Mouse (Mus musculus) embryonic fibroblast, embryonic 13.5 days (primary cell): Measurements from ENCODE around the gene Fbxo4.

Experiments
- CTCF ChIP-seq: IDR thresholded peaks from 2 replicates; pipeline ENCODE4 v1.5.1; 2011; ENCODE audit warnings: mild to moderate bottlenecking, control low read depth, low read length, moderate library complexity, borderline replicate concordance; ENCODE audit not compliant: insufficient read depth
- POLR2A ChIP-seq: IDR thresholded peaks from 2 replicates; pipeline ENCODE4 v1.6.1; 2011; ENCODE audit warnings: low read depth, mild to moderate bottlenecking, control low read depth, low read length, moderate library complexity

DNA sequence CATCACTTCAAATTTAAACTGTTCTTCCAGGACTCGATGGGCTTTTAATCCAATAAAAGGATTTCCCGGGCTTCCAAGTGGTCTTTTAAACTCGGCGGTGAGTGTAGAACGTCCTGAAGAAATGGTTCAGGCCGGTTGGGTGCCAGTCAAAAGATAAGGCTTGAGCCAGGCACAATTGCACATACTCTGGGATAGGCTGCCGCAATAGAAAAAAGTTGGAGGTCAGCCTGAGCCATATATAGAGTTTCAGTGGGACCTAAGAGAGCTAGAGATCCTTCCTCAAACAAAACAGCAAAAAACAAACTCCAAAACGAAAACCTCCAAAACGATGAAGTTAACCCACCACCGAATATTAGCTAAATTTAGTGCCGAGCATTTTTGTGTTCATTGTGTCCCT is 46.1 kb upstream of the Fbxo4 start:
- no peak for TF ChIP-seq CTCF
- TF ChIP-seq POLR2A = no peak
